Mouse (Mus musculus): ENCODE measurements around the gene 1700016K19Rik.

GRCm38 (mm10) chr11:75972188-75972587 lies 27.5 kb upstream of the 1700016K19Rik start:
- TF ChIP-seq CTCF (IDR thresholded peaks at IDR 0.05; ENCODE audit: control insufficient read depth, insufficient read depth, insufficient read length) (no peak), MAX (IDR thresholded peaks at IDR 0.05) (no peak), USF1 (IDR thresholded peaks at IDR 0.05; ENCODE audit: low read depth) (no peak), MYOD1 (IDR thresholded peaks at IDR 0.05; ENCODE audit: control insufficient read depth, insufficient read length, low read depth) (no peak), CEBPB (IDR thresholded peaks at IDR 0.05; ENCODE audit: low read depth) (no peak), MYOG (IDR thresholded peaks at IDR 0.05; ENCODE audit: control insufficient read depth, extremely low read depth, insufficient read length) (no peak)

All from C2C12 (cell line).